In genomic region chr11:70453261-70454044, GRCm38 (mm10) we compare ENCODE assay signal across 9 mouse cellular contexts. TPM values are rescaled to one million over a fixed set of nuclear protein-coding genes. Genes with fewer than 3 reads are reported as not detected.
DNase-seq lines count a peak whose midpoint lies in the region; ATAC-seq and TF ChIP-seq lines count a peak whose summit lies in the region.
"Had no signal": no experiment of that assay in that cellular context is flagged by ENCODE, and none has a peak within 500 bp of the region (broad histone marks: within the 10 kb centered on the region; RNA-seq: fewer than 3 reads in every experiment).

No protein-coding gene starts in this region.

- H3K27me3 ChIP-seq in forebrain, postnatal 0 days (ENCODE audit: insufficient read depth, low read length), result peaks cover under 1% of the 10 kb centered on the region
- H3K27me3 ChIP-seq in forebrain, embryonic 12.5 days, result peaks cover 1% of the 10 kb centered on the region
- H3K27me3 ChIP-seq in midbrain, embryonic 10.5 days (ENCODE audit: low read depth, poor library complexity, severe bottlenecking), result peaks cover 9% of the 10 kb centered on the region

- H3K4me1 ChIP-seq in forebrain, postnatal 0 days (ENCODE audit: insufficient read depth), result peaks cover 9% of the 10 kb centered on the region; the same call in 1 of the 2 replicates
- H3K4me1 ChIP-seq in forebrain, embryonic 12.5 days, result peaks cover 15% of the 10 kb centered on the region
- H3K4me1 ChIP-seq in midbrain, embryonic 10.5 days, result peaks cover 25% of the 10 kb centered on the region

- no peak overlapping the region for H3K9ac ChIP-seq in forebrain, postnatal 0 days
- no peak overlapping the region for H3K9ac ChIP-seq in forebrain, embryonic 12.5 days

- H3K4me2 ChIP-seq in forebrain, postnatal 0 days (ENCODE audit: low read depth), result peak overlapping the region; percentile 60; the same call in 1 of the 2 replicates
- no peak overlapping the region for H3K4me2 ChIP-seq in forebrain, embryonic 12.5 days

- H3K27ac ChIP-seq in forebrain, postnatal 0 days (ENCODE audit: low read depth, low read length), result no peak overlapping the region
- H3K27ac ChIP-seq in forebrain, embryonic 12.5 days, result no peak overlapping the region
- no peak overlapping the region for H3K27ac ChIP-seq in midbrain, embryonic 10.5 days (replicated peaks)

- no peak for TF ChIP-seq CTCF in forebrain, postnatal 0 days (IDR thresholded peaks at IDR 0.05; ENCODE audit: low read depth)

- WGBS in forebrain, postnatal 0 days, result 92% methylated on average over 9 of the region's 9 CpGs
- 94% methylated on average over 9 of the region's 9 CpGs for WGBS in forebrain, embryonic 12.5 days
- WGBS in midbrain, embryonic 10.5 days, result 88% methylated on average over 9 of the region's 9 CpGs

- no peak overlapping the region for H3K4me3 ChIP-seq in forebrain, postnatal 0 days (ENCODE audit: low read depth, low read length)
- H3K4me3 ChIP-seq in forebrain, embryonic 12.5 days (replicated peaks), result no peak overlapping the region
- H3K4me3 ChIP-seq in midbrain, embryonic 10.5 days, result peak overlapping the region; percentile 11; the same call in 1 of the 2 replicates

- no peaks in the 10 kb centered on the region for H3K36me3 ChIP-seq in forebrain, postnatal 0 days (ENCODE audit: insufficient read depth)
- peaks cover 3% of the 10 kb centered on the region; the same call in 1 of the 2 replicates for H3K36me3 ChIP-seq in forebrain, embryonic 12.5 days (replicated peaks)
- peaks cover 15% of the 10 kb centered on the region; the same call in 1 of the 2 replicates for H3K36me3 ChIP-seq in midbrain, embryonic 10.5 days

- no peak for DNase-seq in forebrain, postnatal 0 days
- DNase-seq in A20 (ENCODE audit: low read depth, low spot score), result peak; percentile 72
- DNase-seq in midbrain, embryonic 10.5 days (ENCODE audit: low spot score), result no peak
- no peak for DNase-seq in frontal cortex, postnatal 36 days (ENCODE audit: low spot score in 2 of 2)
- DNase-seq in testis, postnatal 10 days (ENCODE audit: low spot score), result no peak
- no peak for DNase-seq in cerebellum, adult 8-10 months
- DNase-seq: cerebellum, adult 11-12 months had no signal

- no peak for ATAC-seq in forebrain, postnatal 0 days
- ATAC-seq in forebrain, embryonic 12.5 days (ENCODE audit: low FRiP score), result no peak
- peak; percentile 59 for ATAC-seq in granulocyte monocyte progenitor cell, adult 5-6 weeks (replicated peaks; ENCODE audit: poor library complexity, severe bottlenecking)

- H3K9me3 ChIP-seq in forebrain, postnatal 0 days (ENCODE audit: low read length), result no peaks in the 10 kb centered on the region
- H3K9me3 ChIP-seq in forebrain, embryonic 12.5 days, result no peaks in the 10 kb centered on the region
- no peaks in the 10 kb centered on the region for H3K9me3 ChIP-seq in midbrain, embryonic 10.5 days (replicated peaks)

RNA-seq across cellular contexts. Expression of gene Med11, which starts 1.7 kb away (rescaled TPM):
- total RNA-seq in forebrain, postnatal 0 days (2014; rRNA removed), result 21.2 and 41.3 TPM in 2 replicates
- 35.3 and 35.6 TPM in 2 replicates for polyA plus RNA-seq in forebrain, postnatal 0 days (2015; fragmentation: Nextera tagmentation; extraction: Ambion mirVana)
- polyA plus RNA-seq in forebrain, embryonic 12.5 days (2016; fragmentation: Nextera tagmentation; extraction: Ambion mirVana), result 32.1 and 32.5 TPM in 2 replicates
- total RNA-seq in granulocyte monocyte progenitor cell, adult 5-6 weeks (2014; fragmentation: Nextera tagmentation), result 19.7 and 28.5 TPM in 2 replicates
- total RNA-seq in granulocyte monocyte progenitor cell, adult 5-6 weeks (2017), result 31.5 and 35.8 TPM in 2 replicates
- 39.7 and 44.6 TPM in 2 replicates for polyA plus RNA-seq in midbrain, embryonic 10.5 days (2016; fragmentation: Nextera tagmentation; extraction: Ambion mirVana)

RNA-seq across cellular contexts. Expression of gene Zmynd15, which starts 5.8 kb away (rescaled TPM):
- total RNA-seq in forebrain, postnatal 0 days (2014; rRNA removed), result 0.54 and 1.1 TPM in 2 replicates
- polyA plus RNA-seq in forebrain, postnatal 0 days (2015; fragmentation: Nextera tagmentation; extraction: Ambion mirVana), result 0.24 and 0.84 TPM in 2 replicates
- 0.35 and 0.43 TPM in 2 replicates for polyA plus RNA-seq in forebrain, embryonic 12.5 days (2016; fragmentation: Nextera tagmentation; extraction: Ambion mirVana)
- total RNA-seq in granulocyte monocyte progenitor cell, adult 5-6 weeks (2014; fragmentation: Nextera tagmentation), result not detected in 2 replicates
- total RNA-seq in granulocyte monocyte progenitor cell, adult 5-6 weeks (2017), result not detected in 2 replicates
- 0.14 and 0.40 TPM in 2 replicates for polyA plus RNA-seq in midbrain, embryonic 10.5 days (2016; fragmentation: Nextera tagmentation; extraction: Ambion mirVana)

RNA-seq across cellular contexts. Expression of gene Cxcl16, which starts 6.3 kb away (rescaled TPM):
- total RNA-seq in forebrain, postnatal 0 days (2014; rRNA removed), result 2.2 and 2.3 TPM in 2 replicates
- polyA plus RNA-seq in forebrain, postnatal 0 days (2015; fragmentation: Nextera tagmentation; extraction: Ambion mirVana), result 2.0 and 2.4 TPM in 2 replicates
- polyA plus RNA-seq in forebrain, embryonic 12.5 days (2016; fragmentation: Nextera tagmentation; extraction: Ambion mirVana), result 0.74 and 1.0 TPM in 2 replicates
- total RNA-seq in granulocyte monocyte progenitor cell, adult 5-6 weeks (2014; fragmentation: Nextera tagmentation), result not detected in 2 replicates
- 0.22 TPM in 1 of 2 replicates, not detected in the other for total RNA-seq in granulocyte monocyte progenitor cell, adult 5-6 weeks (2017)
- polyA plus RNA-seq in midbrain, embryonic 10.5 days (2016; fragmentation: Nextera tagmentation; extraction: Ambion mirVana), result 0.46 and 0.63 TPM in 2 replicates

RNA-seq across cellular contexts. Expression of gene Arrb2, which starts 21.0 kb away (rescaled TPM):
- 71.9 and 74.4 TPM in 2 replicates for total RNA-seq in forebrain, postnatal 0 days (2014; rRNA removed)
- polyA plus RNA-seq in forebrain, postnatal 0 days (2015; fragmentation: Nextera tagmentation; extraction: Ambion mirVana), result 39.6 and 44.9 TPM in 2 replicates
- polyA plus RNA-seq in forebrain, embryonic 12.5 days (2016; fragmentation: Nextera tagmentation; extraction: Ambion mirVana), result 36.9 and 40.5 TPM in 2 replicates
- total RNA-seq in granulocyte monocyte progenitor cell, adult 5-6 weeks (2014; fragmentation: Nextera tagmentation), result 63.2 and 69.8 TPM in 2 replicates
- 41.1 and 74.9 TPM in 2 replicates for total RNA-seq in granulocyte monocyte progenitor cell, adult 5-6 weeks (2017)
- 28.3 and 37.4 TPM in 2 replicates for polyA plus RNA-seq in midbrain, embryonic 10.5 days (2016; fragmentation: Nextera tagmentation; extraction: Ambion mirVana)

RNA-seq across cellular contexts. Expression of gene Pelp1, which starts 43.6 kb away (rescaled TPM):
- 24.5 and 30.7 TPM in 2 replicates for total RNA-seq in forebrain, postnatal 0 days (2014; rRNA removed)
- 21.0 and 31.3 TPM in 2 replicates for polyA plus RNA-seq in forebrain, postnatal 0 days (2015; fragmentation: Nextera tagmentation; extraction: Ambion mirVana)
- polyA plus RNA-seq in forebrain, embryonic 12.5 days (2016; fragmentation: Nextera tagmentation; extraction: Ambion mirVana), result 40.3 and 46.2 TPM in 2 replicates
- total RNA-seq in granulocyte monocyte progenitor cell, adult 5-6 weeks (2014; fragmentation: Nextera tagmentation), result 31.6 and 33.0 TPM in 2 replicates
- 9.9 and 12.7 TPM in 2 replicates for total RNA-seq in granulocyte monocyte progenitor cell, adult 5-6 weeks (2017)
- polyA plus RNA-seq in midbrain, embryonic 10.5 days (2016; fragmentation: Nextera tagmentation; extraction: Ambion mirVana), result 52.2 and 53.2 TPM in 2 replicates
